Mouse (Mus musculus): ENCODE data around the gene Gm49355. TPM values are rescaled to one million over a fixed set of nuclear protein-coding genes. Genes with fewer than 3 reads are reported as not detected.

The Gm49355 gene
- total RNA-seq, 1 experiment from 2014 or later = 0.60 TPM

Other genes with a start within 250 kb of the Gm49355 start
- gene 3830406C13Rik, start 197 bp downstream of the Gm49355 start, total RNA-seq (2017) = 30.0 and 35.6 TPM in 2 replicates
- not detected in 2 replicates for gene Fezf2, start 64.2 kb downstream of the Gm49355 start, total RNA-seq (2017)